Mouse (Mus musculus) A20 (cell line): ENCODE measurements around the gene P4hb.

Experiments
- DNase-seq: peaks from one replicate; pipeline ENCODE4 v3.0.0-alpha.2; 2011; ENCODE audit warnings: low read depth, low spot score

Gene P4hb

DNA sequence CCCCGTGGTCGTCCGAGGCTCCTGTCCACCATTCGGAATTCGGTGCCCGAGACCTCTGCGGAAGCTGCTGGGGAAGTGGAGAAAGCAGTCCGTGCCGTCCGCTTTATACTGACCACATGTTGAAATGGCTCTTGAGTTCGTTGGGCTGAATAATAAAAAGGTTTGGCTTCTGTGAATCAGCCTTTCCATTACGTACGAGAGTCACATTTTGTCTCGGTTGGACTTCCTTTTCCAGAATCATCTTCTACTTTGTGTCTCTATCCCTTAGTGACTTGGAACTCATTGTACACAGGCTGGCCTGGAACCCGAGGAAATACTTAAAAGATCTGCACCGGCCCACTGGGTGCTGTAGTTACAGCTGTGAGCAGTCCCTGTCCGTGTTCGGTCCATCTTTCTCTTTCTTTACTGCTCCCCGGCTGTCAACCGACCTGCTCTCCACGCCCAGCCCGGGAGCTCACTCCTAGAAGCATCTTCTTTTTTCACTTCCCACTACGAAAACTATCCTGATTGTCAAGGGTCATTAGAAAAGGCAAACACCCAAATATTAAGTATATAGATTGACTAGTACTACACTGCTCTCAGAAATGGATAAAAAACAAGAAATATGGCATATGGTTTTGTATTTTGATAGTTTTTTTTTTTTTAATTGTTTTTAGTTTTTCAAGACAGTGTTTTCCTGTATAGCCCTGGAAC, 678 bp upstream of the P4hb start:
- no peak for DNase-seq

DNA sequence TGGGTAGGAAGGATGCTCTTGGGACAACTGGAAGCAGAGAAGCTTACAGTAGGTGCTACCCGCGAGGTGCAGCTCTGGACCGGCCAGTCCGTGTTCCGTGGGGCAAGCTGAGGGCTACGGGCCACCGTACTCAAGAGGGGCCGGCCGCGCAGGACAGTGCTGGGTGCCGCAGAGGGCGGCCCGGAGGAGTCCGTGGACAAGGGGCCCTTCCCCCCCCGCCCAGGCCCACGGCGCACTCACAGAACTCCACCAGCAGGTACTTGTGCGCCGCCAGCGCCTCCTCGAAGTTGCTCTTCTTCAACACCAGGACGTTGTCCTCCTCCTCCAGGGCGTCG, 669 bp downstream of the P4hb start:
- DNase-seq: no peak

DNA sequence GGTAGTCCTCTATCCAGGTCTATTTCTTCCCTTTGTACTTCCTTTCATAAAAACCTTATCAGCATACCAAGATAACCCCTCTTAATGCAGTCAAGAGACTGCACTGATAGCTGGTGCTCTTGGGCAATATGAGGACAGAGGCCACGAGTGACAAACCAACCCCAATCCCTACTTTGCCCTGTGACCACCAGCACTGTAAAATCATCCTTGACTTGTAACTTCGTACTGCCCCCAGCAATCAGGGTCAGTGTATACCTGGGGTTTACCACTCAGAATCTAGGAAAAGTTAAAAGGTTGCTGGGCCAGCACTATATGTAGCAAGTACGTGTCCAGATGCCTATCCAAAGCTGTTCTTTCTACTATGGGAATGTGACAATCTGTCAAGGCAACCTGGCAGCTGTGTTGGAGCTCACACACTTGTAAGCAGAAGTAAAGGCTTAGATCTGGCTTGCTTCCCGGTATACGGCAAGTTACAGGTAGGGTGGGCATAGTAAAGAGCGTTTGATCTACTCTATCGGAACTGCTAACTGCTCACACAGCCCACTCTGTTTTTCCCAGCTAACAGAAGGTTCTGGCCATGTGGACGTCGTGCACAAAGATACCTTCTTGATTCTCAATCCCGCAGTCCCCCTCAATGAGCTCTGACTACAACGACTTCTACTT, 1.2 kb downstream of the P4hb start:
- DNase-seq: no peak

DNA sequence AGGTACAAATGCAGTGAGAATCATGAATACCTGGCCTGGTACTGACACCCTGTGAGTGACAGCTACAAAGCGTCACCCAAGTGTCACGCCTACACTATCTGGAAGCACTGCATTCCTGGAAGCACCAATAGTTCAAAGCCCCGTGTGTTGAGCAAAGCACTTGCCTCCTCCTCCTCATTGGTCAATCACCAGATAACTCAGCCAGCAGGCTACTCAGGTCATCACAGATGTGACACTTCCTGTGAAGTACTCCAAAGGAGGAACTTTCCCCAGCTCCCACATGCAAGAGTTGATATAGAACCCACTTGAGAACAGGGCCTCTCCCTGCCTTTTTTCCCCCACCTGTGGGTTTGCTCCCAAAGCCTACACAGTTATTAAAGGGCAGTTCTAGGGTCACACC, 1.9 kb downstream of the P4hb start:
- DNase-seq: no peak

GRCm38 (mm10) chr11:120568324-120568723, 4.7 kb downstream of the P4hb start:
- DNase-seq: no peak

GRCm38 (mm10) chr11:120565114-120565513, 7.9 kb downstream of the P4hb start:
- no peak for DNase-seq

DNA sequence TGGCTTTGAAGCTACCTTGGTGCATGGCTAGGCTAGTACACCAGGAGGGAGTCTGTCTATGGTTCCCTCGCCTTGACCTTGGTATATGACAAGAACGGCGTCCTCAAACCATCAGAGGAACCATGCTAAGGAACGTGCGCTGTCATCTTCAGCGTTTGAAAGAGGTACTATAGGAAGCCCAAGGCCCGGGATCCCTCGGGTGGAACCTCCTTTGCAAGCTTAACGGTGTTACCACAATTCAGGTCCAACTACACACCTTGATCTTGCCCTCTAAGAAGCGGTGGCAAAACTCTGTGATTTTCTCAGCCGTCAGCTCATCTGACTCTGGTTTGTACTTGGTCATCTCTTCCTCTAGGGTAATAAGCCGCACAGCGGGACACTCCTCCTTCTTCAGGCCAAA, 10.1 kb downstream of the P4hb start:
- no peak for DNase-seq

GRCm38 (mm10) chr11:120560952-120561728, 11.9 kb downstream of the P4hb start:
- DNase-seq: no peak

- peak; percentile 31 for DNase-seq
Measured at GRCm38 (mm10) chr11:120558843-120559242, 14.2 kb downstream of the P4hb start.

GRCm38 (mm10) chr11:120555260-120555659, 17.8 kb downstream of the P4hb start:
- DNase-seq: no peak

- no peak for DNase-seq
Measured at GRCm38 (mm10) chr11:120554834-120555233, 18.2 kb downstream of the P4hb start.

GRCm38 (mm10) chr11:120552736-120553135, 20.3 kb downstream of the P4hb start:
- no peak for DNase-seq

DNA sequence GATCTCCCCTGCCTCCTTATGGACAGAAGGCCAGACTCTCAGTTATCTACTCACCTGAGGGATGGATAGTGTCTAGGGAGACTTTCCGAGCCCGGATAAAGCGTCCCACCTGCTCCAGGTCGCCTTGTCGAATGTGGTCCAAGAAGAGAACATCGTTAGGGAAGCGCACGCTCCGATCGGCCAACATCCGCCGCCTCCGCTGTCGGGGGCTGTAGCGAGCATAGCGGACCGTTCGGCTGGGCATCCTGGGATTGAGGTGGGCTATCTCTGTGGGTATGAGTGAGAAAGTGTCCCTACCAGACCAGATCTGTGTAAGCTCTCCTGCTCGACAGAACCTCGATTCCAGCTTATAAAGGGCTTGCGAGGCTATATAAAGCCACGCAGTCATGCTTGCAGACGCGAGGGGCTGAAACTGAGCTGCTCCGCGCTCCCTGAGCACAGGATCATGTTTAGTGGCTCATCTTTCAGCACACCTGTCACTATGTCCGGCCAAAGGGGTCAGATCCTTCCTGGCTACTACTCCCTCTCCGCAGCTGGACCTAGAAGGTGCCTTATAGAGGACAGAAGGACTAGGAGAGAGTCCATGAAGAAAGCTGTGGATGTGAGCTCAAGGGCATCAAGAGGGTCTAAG, 22.1 kb downstream of the P4hb start, which contains the start of gene Ppp1r27:
Ppp1r27 (minus strand) TSS at position 323 of the 631 bp plus-strand sequence.
- no peak for DNase-seq

DNA sequence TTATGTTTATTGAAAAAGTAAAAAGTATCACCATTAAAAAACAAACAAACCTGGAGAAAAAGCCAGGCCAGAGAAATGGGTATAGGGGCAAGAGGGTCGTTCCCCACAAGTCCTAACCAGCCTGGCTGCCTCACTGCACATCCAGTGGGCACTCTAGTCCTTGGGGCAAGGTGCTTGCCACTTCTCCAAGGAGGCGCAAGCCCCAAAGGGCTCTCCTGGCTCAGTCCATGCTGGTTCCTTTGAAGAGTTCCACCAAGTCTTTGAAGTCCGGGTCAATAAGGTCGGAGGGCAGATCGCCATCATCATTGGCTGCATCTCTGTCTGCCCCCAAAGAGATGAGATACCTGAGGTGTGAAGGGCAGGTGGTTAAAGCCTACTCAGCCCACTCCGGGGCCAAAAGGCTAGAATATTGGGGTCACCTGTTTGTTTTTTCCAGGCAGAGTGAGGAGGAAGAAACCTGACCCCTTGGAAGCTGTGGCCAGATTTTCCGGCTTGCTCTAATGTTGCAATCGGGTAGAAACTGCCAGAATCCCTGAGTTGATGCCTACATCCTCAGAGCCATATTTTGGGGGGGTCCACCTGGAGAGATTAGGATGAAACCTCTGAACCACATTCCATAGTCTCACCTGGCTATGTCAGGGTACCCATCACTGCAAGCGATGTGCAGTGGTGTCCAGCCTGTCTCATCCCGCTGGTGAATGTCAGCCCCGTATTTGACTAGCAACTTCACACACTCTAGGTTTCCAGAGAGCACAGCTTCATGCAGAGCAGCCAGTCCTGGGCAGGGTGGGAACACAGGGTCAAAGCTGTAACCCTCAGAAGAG, 22.9 kb downstream of the P4hb start:
- DNase-seq: no peak

DNA sequence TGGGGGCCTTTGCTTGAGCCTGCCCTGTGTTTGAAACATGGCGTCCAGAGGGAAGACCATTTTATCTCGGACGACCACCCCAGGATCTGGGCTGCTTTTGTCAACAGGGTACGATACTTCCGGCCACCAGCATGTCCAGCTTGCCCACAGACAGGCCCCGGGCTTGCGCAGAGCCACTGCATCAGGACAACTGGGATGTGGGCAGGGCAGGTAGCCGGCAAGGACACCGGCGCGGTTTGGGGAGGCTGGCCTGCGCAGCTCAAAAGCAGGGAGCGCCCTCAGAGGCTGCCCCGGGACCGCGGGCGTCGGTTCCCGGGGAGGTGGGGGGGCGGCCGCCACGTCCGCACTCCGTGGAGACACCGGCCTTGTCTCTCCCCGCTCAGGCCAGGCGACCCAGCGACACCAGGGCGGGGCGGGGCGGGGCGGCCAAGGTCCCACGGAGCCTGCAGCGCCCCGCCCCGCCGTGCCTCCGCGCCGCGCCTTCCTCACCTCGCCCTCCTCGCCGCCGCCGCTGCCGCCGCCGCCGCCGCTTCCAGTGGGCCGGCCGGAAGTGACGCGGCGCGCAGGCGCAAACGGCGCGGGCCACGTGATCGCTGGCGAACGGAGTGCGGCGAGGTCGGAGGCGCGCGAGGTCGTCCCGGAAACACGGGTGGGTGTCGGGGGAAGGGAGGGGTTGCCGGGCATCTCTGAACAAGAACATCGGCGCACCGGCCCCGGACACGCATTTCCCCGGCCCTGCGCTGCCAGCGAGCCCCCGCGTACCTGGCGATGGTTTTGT, 23.7 kb downstream of the P4hb start, which contains the start of gene Mcrip1:
Mcrip1 (minus strand) TSS at position 560 of the 778 bp plus-strand sequence.
- DNase-seq: peak; percentile 90

GRCm38 (mm10) chr11:120548786-120549167, 24.3 kb downstream of the P4hb start:
- no peak for DNase-seq

- no peak for DNase-seq
Measured at GRCm38 (mm10) chr11:120548214-120548613, 24.8 kb downstream of the P4hb start.

DNA sequence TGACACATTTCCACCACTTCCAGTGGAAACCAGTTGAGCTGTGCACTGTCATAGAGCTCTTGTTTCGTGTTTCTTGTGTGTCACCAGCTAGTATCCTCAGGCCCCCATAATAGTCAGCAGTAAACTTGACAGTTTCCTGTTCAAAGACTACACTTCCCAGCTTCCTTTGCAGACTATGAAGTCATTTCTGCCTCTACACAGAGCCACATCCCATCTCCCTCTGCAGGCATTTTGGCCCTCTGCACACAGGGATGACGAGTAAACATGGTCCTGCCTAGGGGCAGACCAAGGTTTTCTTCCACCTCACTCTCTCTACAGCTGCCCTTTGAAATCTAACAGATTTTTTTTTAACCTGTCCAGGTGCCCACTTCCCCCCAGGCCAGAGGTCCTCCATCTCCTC, 25.6 kb downstream of the P4hb start:
- DNase-seq: peak; percentile 21

DNA sequence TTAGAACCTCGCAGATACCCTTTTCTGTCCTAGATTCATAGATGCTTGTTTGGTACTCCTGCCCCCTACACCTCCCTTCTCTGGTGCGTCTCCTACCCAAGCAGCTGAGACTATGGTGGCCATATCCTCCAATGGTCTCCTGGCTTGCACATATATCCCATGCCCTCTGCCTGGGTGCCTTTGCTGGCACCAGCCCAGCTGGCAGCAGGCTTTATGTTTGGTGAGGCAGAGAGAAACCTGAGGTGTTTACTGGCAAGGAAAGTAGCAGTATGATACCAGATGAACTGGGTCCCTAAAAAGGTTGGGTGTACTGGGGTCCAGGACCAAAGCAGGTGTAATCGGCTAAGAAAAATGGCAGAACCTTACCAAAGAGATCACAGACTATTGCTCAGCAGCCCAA, 27.1 kb downstream of the P4hb start:
- DNase-seq: no peak

GRCm38 (mm10) chr11:120542376-120542775, 30.7 kb downstream of the P4hb start:
- DNase-seq: no peak
